Mouse (Mus musculus): ENCODE results near the gene Rab33b.

The Rab33b gene

DNA sequence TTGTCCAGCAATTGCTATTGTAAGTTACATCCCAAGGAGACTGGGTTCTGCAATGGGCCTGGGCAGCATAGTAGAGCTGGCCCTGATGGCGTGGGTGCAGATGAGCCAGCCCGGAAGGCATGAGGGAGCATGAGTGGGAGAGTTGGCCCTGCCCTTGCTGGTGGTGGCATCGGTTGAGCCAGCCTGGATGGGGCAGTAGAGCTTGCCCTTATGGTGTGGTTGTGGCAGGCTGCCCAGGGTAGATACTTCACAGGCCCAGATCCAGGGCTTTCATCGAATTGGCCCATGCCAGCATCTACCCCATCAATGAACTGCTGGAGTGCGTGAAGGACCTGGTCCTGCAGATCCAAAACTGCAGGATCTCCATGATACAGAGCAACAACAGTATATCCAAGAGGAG lies 28.3 kb downstream of the Rab33b start:
- no peak for DNase-seq (ENCODE audit: low spot score)

DNA sequence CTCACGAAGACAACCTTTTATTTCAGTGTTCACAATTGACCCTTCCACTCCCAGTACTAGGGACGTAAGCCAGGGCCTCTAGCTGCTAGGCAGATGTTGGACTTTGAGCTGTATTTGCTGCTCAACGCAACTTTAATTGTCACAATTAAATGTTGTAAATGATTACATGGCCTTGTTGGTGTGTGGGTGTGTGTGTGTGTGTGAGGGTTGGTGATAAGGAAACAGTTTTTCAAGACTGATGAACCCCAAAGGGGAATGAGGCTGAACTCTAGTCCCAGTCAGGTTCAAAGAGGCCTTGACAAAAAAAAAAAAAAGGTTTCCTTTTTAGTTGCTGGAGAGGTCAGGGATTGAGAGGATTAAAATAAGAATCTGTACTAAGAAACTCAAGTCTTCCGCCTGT lies 33.7 kb downstream of the Rab33b start:
- DNase-seq (ENCODE audit: low spot score): no peak

GRCm38 (mm10) chr3:51517878-51518762 lies 34.4 kb downstream of the Rab33b start:
- DNase-seq (ENCODE audit: low spot score): no peak

- DNase-seq (ENCODE audit: low spot score): no peak
These were observed 35.0 kb downstream of the Rab33b start for GRCm38 (mm10) chr3:51518763-51519121.

DNA sequence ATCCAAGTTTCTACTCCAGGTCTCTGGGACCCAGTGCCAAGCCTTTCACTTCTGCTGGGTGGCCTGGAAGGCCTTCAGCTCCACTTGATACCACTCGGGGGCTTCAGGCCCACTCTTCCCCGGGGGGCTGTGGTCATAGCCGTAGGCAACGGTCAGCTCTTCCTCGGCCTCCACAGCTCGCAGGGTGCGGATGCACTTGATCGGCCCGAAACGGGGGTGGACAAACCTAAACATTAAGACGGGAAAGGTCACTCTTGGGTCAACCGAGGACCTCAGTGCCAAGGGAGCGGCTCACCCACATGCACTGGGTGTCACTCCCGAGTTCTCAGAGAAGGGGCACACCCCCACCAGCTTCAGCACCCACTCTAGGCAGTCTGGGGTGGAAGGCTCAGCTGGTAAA lies 37.5 kb downstream of the Rab33b start:
- no peak for DNase-seq (ENCODE audit: low spot score)

DNA sequence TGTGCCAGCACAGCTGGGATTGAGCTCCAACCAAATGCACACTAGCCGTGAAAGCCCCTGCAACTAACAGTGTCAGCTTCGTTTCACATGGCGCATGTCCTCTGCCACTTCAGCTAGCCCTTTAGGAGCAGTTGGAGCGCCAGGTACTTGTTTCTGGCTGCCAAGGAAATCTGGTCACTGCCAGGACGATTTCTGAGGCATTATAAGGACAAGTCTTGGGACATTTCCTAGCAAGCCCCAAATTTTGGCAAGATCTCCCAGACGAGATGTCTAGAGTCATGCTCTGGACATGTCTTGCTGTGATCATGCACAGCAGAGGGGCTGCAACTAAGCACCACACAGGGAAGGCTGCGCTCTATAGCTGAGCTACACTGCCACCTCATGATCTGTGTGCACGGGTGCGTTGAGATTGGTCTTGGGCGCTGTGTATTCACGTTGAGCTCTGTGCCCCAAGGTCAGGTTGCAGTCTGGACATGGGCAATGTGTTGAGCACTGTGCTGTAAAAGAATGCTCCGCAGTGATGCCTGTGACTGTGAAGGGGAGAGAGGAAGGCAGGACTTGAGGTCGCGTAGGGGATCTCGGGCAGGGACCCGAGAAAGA lies 41.6 kb downstream of the Rab33b start:
- DNase-seq (ENCODE audit: low spot score): no peak

DNA sequence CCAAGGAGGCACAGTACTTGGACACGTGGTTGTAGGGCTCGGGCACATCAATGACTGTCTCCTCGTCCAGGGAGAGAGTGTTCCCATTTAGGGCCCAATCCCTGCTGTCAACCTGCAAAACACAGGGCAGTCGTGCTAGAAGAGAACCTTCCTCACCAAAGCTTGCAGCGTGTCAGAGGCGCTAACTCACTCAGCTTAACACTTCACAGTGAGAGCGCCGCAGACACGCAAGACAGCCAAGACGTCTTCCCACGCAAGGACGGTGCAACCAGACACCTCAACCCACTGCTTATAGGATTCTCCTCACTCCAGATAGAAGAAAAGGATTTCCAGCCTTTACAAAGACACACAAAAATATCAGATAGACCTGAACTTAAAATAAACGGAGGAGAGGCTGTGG lies 43.2 kb downstream of the Rab33b start:
- DNase-seq (ENCODE audit: low spot score): no peak

DNA sequence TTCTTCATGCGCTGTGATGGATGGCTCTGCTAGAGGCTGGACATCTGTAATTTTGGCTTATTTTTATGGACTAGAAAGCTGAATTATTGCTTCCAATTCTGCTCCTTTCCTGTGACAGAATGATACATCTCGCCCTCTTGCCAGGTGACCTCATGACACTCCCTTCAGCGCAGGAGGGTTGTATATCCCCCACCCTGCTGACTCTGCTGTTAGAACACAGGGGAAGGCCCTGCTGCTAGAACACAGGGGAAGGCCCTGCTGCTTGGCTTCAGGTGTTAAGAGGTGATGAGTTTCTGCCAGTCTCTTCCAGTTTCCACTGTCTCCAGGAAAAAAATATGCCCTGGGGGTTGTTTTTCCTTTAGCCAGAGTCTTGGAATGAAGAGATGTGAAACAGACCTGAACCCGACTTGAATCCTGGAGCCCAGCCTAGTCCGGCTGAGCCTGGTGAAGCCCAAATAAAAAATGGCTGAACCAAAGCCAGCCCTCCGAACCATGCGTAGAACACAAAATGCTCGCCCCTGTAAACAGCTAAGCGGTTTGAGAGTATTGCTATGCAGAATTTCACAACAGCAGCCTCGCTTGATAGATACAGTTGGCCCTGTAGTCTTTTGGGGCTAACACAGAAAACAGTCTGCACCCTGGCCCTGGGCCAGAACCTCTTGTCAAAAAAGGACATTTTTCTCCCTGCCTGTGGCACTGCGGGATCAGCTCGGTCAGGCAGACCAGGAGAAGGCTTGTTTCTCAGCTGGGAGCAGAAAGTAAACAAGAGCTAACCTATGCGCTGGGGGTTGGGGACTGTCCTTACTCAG lies 48.0 kb downstream of the Rab33b start:
- DNase-seq (ENCODE audit: low spot score): peak; percentile 47

DNA sequence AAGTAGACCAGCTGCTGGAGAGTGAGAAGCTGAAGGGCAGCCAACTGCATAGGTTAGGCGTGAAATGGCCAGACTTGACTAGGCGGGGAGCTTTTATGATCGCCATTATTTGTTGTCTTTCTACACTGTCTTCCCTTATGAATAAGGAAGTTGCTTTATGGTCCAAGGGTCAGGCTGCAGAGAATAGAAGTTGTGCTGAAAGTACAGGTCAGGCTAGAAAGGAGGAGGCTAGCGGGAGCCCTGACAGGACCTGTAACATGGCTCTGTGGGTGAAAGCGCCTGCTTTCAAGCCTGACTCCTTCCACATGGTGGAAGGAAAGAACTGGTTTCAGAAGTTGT lies 48.5 kb downstream of the Rab33b start:
- no peak for DNase-seq (ENCODE audit: low spot score)

DNA sequence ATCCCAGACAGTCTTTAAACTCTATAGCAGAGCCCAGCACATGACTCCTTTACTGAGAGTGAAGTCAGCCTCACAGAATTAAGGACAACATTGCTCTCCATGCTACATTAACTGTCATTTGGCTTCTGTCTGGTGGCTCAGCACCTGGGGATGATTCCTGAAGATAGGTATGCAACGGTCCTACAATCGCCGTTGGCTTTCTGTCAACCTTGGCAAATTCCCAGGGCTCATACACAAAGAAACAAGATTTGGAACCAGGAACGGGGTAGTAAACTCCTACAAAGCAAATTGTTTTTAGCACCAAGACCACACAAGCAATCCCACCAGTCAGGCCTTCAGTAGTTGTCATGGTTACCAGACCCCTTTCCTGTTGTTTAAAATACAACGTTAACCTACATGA lies 49.9 kb downstream of the Rab33b start:
- no peak for DNase-seq (ENCODE audit: low spot score)

GRCm38 (mm10) chr3:51534013-51534412 lies 50.3 kb downstream of the Rab33b start:
- DNase-seq (ENCODE audit: low spot score): no peak

DNA sequence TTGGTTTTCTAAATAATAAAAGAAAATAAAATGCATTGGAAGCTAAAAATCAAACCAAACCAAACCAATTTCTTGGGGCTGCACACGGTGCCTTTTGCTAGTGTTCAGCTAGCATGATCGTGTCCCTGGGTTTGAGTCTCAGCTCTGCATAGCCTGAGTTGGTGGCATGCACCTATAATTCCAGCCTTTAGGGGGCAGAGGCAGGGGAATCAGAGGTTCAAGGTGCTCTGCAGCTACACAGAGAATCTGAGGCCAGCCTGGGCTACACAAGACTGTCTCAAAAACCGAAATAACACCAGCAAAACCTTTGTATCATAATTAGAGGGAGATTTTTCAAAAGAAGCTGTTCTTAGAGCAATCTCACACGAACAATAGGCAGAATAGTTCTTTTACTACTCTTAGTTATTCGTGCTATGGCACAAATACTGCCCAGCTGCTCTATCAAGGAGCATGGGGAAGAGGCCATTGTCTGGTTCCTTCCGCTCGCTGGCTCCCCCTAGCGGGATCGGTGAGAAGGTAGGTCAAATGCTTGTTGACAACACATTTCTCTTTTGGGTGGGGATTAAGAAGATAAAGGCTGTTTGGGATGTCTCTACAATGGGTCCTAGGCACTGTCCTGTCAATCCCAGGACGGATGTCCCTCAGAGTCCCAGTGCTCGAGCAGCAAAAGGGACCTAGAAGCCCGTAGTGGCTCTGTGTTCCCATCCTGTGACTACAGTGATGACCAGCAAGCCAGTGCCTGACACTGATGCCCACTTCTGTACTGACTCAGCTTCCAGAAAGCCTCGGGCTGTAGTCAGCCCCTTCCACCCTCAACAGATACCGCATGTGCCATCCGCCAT lies 56.1 kb downstream of the Rab33b start:
- DNase-seq (ENCODE audit: low spot score): peak; percentile 63

DNA sequence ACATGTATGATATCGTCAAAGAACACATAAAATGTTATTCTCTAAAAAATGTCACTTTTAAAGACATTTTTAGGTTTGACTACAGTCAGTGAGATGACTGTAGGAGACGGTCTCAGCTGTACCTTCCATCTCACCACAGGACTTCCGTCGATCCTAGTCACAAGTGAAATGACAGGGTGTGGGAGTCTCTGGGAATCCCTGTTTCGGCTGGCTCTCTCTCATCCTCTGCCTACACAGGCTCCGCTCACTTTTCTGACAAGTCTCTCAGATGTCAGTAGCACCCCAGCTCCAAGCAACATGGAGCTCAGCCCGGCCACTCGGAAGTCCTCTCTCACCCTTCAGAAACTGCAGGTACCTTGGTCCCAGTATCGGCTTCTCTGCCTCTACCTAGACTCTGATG lies 56.9 kb downstream of the Rab33b start:
- no peak for DNase-seq (ENCODE audit: low spot score)

GRCm38 (mm10) chr3:51544442-51545128 lies 60.9 kb downstream of the Rab33b start:
- no peak for DNase-seq (ENCODE audit: low spot score)
